Mouse (Mus musculus) frontal cortex, postnatal 10 days (tissue): ENCODE data around the gene Tpsb2.

Source experiments
- DNase-seq, 2 experiments: peaks; one replicate each; pipeline ENCODE4 v3.0.0; 2022; ENCODE audit warnings: low spot score in 2 of 2, mixed read lengths in 1 of 2

Gene Tpsb2

DNA sequence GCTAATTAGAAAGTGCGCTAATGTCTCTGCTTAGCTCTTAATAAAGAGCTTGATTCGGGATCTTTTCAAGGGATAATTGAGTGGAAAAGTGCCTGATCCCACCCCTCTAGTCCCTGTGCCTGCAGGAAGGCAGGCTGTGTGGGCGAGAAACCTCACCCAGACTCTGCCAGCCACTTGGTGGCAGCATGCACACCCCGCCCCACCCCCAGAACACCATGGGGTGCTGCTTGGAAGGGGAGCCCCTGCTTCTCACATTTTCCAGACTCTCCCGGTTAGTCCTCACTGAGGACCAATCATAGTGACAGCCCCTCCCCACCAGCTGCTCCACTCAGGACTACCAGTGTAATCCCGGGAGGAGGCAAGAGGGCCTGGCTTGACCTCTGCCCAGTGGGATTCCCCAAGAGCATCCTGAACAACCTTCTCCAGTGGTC lies 39.9 kb downstream of the Tpsb2 start:
- DNase-seq = peak; percentile 58 to 62

DNA sequence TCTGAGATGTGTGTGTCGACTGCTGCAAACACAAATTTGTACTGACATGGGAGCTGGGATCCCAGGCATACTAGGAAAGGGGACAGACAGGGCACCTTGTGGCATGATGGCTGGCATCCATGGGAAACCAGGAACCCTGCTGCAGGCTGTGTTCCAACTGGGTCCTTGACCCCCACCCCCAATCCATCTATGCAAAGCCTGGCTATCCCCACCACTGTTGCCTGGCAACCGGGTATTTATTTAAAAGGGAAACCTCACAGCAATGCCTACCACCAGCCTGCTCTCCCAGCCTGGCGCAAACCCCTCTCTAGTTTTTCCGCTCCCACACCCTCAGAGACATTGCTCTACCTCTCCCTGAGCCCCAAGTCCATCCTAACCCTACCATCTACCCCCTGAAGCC lies 41.2 kb downstream of the Tpsb2 start:
- DNase-seq = no peak

DNA sequence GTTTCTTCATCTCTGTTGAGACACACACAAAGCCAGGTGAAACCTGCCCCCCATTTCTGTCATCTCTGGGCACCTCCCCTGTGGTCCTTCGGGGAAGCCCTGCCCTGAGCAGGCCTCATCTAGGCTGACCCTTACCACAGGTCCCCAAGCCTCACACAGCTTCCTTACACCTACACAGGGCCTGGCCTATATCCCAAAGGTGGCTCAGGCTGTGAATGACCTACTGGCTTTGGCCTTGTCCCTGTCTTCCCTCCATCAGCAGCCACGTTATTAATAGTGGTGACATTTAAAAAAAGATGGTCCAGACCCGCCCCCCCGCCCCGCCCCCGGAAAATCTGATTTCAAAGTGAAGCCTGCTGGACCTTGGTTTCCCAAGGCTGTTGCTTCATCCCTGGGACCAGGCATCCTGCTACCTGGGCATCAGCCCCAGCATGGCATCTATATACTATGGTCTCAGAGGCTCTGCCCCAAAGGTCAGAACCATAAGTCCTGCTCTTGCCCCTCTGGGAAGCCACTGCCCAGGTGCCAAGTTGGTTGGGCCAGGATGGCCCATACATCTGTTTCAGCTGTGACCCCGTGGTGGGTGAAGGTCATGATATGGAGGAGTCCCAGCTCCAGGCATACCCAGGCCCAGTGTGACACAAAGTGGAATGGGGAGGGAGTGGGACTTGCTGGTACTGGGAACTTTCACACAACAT lies 42.3 kb downstream of the Tpsb2 start:
- no peak for DNase-seq

DNA sequence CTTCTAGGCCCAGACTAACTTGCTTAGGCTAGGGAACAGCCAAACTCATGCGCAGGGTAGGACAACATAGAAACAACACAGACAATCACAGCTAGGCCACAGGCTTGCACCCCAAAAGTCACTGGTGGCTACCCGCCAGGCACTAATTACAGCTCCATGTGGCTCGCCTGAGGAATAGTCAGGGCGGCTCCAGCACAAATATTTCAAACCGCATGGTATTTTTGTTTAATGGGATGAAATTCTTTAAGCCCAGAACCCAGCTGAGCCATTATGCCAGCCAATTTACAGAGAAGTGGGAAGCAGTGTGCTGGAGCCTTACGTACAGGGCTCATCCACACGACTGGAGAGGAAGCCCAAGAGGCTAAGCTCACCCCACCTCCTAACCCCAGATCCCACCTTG lies 43.5 kb downstream of the Tpsb2 start:
- no peak for DNase-seq

DNA sequence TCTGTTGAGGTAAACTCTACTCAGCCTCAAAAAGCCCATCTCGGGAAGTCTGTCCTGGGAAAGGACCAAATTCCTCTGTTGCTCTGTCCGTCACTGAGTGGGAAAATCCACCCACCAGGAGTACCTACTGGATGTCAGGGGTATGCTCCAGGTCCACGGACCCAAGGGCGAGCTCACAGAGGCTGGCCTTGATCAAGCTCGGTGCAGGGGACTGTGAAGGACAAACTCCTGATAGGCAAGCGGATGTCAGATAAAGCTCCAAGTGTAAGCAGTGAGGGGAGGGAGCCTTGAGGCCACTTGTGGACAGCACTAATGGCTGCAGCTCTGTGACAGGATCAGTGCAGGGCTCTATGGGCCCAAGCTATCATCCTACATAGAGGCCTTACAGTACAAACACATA lies 44.1 kb downstream of the Tpsb2 start:
- DNase-seq = no peak

DNA sequence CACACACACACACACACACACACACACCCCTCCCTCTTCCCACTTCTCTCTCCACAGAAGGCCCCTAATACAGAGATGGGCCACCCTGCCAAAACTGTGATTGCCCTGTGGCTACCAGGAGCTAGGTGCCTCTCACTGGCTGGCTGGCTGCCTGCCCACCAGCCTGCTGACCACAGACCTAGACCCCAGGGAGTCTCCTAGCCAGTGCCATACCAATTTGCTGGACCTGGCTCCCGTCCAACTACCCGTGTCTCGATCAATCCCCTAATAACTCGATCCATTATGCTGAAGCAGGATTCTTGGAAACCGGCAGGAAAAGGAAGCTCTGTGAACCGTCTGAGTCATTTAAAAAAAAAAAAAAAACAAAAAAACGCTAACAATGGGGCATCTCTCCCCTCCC lies 44.7 kb downstream of the Tpsb2 start:
- no peak for DNase-seq

DNA sequence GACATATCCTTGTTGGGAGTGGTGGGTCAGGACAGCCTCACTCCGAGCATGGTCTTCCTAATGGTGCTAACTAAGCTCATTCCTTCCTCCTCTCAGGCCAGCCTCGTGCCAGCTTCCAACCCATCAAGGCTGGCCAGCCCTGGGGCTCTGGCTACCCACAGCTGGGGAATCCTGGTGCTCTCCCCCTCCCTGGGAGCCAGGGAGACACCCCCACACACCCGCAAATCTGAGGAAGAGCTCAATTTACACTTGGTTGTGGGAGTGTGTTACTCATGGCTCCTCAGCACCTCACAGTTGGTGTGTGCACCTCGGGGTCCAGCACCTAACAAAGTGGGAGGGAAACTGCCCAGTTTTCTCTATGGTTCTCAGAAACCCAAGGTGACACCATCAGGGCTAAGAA lies 45.1 kb downstream of the Tpsb2 start:
- DNase-seq = no peak

DNA sequence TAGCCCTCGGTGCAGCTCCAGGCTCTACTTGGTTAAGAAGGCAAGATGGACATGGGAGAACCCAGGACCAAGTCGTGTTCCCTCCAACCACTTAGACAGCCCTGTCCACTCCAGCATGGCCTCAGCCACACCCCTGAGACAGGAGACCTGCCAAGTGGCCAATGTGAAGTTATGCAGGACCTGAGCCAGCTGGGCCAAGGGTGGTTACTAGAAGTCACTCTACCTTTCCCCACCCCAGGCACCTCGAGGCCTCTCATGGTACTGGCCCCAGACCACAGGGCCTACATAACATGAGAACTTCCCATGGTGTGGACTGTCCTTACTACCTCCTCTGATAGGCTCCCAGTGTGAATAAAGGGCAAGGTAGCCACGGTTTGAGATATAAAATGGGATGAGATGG lies 48.1 kb downstream of the Tpsb2 start:
- no peak for DNase-seq

DNA sequence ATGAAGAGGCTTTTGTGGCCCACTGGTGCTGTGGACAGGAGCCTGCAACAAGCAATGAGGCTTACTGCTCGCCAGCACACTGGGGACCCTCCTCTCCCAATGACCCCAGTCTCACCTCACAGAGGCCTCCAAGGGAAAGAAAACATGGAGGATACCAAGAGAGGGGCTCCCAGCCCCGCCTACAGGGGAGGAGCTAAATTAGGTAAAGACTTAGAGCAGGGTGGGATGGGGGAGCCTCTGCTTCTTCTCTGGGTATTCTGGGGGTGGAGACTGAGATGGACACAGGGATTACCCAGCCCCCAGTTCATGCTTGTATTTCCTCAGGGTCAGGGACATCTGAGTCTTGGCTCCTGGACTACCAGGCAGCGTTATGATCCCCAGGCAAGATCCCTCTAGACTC lies 48.8 kb downstream of the Tpsb2 start:
- no peak for DNase-seq

DNA sequence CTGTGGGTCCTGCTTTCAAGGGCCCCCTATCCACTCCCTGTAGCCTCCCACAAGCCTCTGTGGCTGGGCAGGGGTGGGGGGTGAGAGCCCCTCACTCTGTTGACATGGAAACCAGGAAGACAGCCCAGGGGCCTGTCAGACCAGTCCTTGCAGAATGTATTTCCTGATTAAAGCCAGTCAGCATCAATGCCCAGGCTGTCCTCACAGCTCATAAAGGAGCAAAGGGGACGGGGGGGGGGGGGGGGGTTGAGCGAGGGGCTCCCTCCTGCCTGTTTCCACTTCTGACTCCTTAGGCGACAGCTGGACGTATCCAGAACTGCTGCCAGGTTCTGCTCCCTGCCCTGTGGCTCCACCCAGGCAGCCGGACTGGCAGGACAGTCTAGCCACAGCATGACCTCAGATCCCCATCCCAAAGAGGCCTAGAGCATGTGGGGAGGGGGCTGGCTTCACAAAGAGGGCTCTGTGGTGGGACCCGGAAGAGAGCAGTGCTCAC lies 49.4 kb downstream of the Tpsb2 start:
- DNase-seq = no peak

DNA sequence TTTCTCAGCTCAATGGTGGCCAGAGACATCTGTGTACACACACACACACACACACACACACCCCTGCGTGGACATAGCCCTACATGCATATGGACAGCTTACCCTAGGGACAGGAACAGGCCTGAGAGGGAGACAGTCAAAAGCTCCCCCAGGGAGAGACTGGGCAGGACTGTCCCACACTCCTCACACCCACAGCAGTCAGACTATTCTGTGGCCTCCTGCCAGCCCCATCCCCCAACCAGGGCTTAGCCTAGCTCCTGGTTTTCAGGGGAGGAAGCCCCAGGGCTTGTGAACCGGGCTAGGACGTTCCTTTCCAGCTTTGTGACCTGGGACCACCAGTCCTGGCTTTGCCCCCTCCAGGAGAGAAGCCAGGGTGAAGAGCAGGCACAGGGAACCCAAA lies 50.1 kb downstream of the Tpsb2 start:
- DNase-seq = no peak

DNA sequence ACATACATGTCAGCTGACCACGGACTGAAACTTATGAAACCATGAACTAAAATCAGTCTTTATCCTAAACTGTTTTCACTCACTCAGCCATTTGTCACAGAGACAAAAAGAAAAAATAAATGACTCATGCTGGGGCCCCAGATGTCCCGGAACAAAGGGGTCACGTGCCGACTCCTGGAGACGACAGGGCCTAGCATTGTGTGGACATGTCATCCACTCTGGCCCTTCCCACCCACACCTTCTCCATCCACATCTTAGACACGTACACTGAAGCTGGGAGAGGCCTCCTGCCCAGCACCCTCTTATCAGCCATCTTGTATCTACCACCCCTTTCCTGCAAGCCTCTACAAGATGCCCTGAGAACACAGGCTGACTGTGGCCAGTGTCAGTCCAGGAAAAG lies 51.9 kb downstream of the Tpsb2 start:
- DNase-seq = no peak
